Mouse (Mus musculus) ovary, postnatal 14 days (tissue): ENCODE results near the gene Efhd2.

ENCODE experiments used
- DNase-seq: peaks from one replicate; pipeline ENCODE4 v3.0.0; 2022; ENCODE audit warnings: low spot score

Gene Efhd2

GRCm38 (mm10) chr4:141874601-141875460, at the start of gene Efhd2:
Efhd2 (minus strand) TSS chr4:141874920.
- peak; percentile 66 for DNase-seq

GRCm38 (mm10) chr4:141923961-141924360, 49.2 kb upstream of the Efhd2 start:
- no peak for DNase-seq

- DNase-seq: no peak
These were observed 45.7 kb upstream of the Efhd2 start for GRCm38 (mm10) chr4:141920391-141920790.

GRCm38 (mm10) chr4:141917735-141918419, 43.2 kb upstream of the Efhd2 start:
- no peak for DNase-seq

GRCm38 (mm10) chr4:141914040-141914439, 39.3 kb upstream of the Efhd2 start:
- peak; percentile 46 for DNase-seq

- no peak for DNase-seq
These were observed 38.7 kb upstream of the Efhd2 start for GRCm38 (mm10) chr4:141913201-141913993.

- DNase-seq: no peak
These were observed 30.0 kb upstream of the Efhd2 start for GRCm38 (mm10) chr4:141904710-141905109.

GRCm38 (mm10) chr4:141902479-141902858, 27.7 kb upstream of the Efhd2 start:
- no peak for DNase-seq

- DNase-seq: no peak
These were observed 27.2 kb upstream of the Efhd2 start for GRCm38 (mm10) chr4:141901711-141902478.

GRCm38 (mm10) chr4:141900421-141900820, 25.7 kb upstream of the Efhd2 start:
- DNase-seq: no peak

- DNase-seq: peak; percentile 17
These were observed 25.2 kb upstream of the Efhd2 start for GRCm38 (mm10) chr4:141899936-141900335.

GRCm38 (mm10) chr4:141898905-141899304, 24.2 kb upstream of the Efhd2 start:
- DNase-seq: no peak

GRCm38 (mm10) chr4:141897838-141898237, 23.1 kb upstream of the Efhd2 start:
- no peak for DNase-seq

- DNase-seq: no peak
These were observed 22.5 kb upstream of the Efhd2 start for GRCm38 (mm10) chr4:141897225-141897624.

- no peak for DNase-seq
These were observed 21.1 kb upstream of the Efhd2 start for GRCm38 (mm10) chr4:141895772-141896171.

- DNase-seq: no peak
These were observed 18.6 kb upstream of the Efhd2 start for GRCm38 (mm10) chr4:141893157-141893784.

GRCm38 (mm10) chr4:141886385-141886968, 11.8 kb upstream of the Efhd2 start:
- no peak for DNase-seq

GRCm38 (mm10) chr4:141885451-141885850, 10.7 kb upstream of the Efhd2 start:
- DNase-seq: no peak

GRCm38 (mm10) chr4:141882858-141883257, 8.1 kb upstream of the Efhd2 start:
- DNase-seq: no peak

GRCm38 (mm10) chr4:141881950-141882349, 7.2 kb upstream of the Efhd2 start:
- no peak for DNase-seq
